In the genomic region with DNA sequence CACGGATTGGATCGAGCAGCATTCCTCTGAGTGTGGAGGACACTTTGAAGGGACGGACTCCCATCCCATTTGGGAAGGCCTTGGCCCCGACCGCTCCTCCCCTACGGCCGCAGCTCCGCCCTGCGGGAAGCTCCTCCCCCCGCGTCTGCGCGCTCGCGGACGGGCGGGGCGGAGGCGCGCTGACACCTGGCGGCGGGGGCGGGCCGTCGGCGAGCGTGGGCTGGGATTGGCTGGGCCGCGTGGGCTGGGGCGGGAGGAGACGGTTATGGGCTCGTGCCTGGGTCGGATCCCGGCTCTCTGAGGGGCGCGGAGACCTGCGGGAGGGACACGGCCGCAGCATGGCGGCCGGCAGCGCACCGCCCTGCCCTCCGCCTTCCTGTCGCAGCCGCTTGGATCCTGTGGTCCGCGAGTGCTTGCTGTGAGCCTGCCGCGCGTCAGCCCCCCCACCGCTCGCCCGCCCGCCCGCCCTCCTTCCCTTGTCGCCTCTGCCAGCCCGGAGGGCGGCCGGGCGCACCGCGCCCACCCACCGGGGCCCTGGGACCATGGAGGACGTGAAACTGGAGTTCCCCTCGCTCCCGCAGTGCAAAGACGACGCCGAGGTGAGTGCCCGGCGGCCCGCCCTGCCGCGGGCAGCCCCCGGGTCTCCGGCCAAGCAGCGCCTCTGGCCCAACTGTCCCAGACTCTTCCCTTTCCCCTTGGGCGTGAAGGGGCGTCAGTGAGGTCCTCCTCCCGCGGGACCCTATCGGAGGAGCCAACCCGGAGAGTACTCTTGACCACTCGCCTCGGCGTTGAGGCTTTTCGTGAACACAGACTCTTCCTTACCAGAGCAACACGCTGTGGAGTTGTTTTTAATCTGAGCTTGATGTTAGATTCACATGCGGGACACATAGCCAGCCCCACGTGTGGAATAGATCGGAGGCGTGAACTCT, we compare ENCODE assay signal across 8 mouse cellular contexts. TPM values are rescaled to one million over a fixed set of nuclear protein-coding genes. Genes with fewer than 3 reads are reported as not detected.
DNase-seq lines count a peak whose midpoint lies in the region; ATAC-seq and TF ChIP-seq lines count a peak whose summit lies in the region.

A gene (plus strand): TSS at position 163 of the 929 bp plus-strand sequence.

- H3K36me3 ChIP-seq in MEL (ENCODE audit: control insufficient read depth in 1 of 2, insufficient read depth in 2 of 2, low read length in 2 of 2): peaks cover 20 to 23% of the 10 kb centered on the region in 2 experiments
- peaks cover 15% of the 10 kb centered on the region for H3K36me3 ChIP-seq in lung, embryonic 16.5 days (ENCODE audit: control insufficient read depth, insufficient read depth, low read length)

- H3K79me2 ChIP-seq in MEL (ENCODE audit: control insufficient read depth, insufficient read depth, low read length, poor library complexity): peaks cover 19% of the 10 kb centered on the region

- no peak for TF ChIP-seq CTCF in MEL (IDR thresholded peaks at IDR 0.05 in 2 of 3, conservative IDR thresholded peaks at IDR 0.05 in 1 of 3; ENCODE audit: control insufficient read depth in 1 of 3, insufficient read depth in 1 of 3, low read depth in 2 of 3, low read length in 3 of 3, poor library complexity in 1 of 3, severe bottlenecking in 1 of 3)
- no peak for TF ChIP-seq CTCF in cerebellum, adult 2 months (IDR thresholded peaks at IDR 0.05; ENCODE audit: borderline replicate concordance, insufficient read depth, low read depth, low read length)

- TF ChIP-seq EP300 in MEL (IDR thresholded peaks at IDR 0.05; ENCODE audit: low read depth in 1 of 2, low read length in 2 of 2): no peak

- H3K4me2 ChIP-seq in lung, embryonic 16.5 days (ENCODE audit: low read depth, low read length): peak within 1 kb of the TSS; percentile 63

- ATAC-seq in hematopoietic stem cell, adult 5-6 weeks (replicated peaks in 1 of 2; ENCODE audit: insufficient read depth in 1 of 2, low FRiP score in 2 of 2, low TSS enrichment in 1 of 2, low read depth in 1 of 2, poor library complexity in 2 of 2, severe bottlenecking in 2 of 2): peak; percentile 98
- ATAC-seq in lung, embryonic 16.5 days (ENCODE audit: low read depth): peak; percentile 99

- 1% methylated on average over 77 of the region's 93 CpGs for WGBS in cerebellum, adult 2 months
- under 1% methylated on average over 58 of the region's 93 CpGs for WGBS in lung, embryonic 16.5 days

- peak; percentile 51 to 64; a peak in 3 of 4 replicates for TF ChIP-seq POLR2A in MEL (IDR thresholded peaks at IDR 0.05; ENCODE audit: control insufficient read depth in 1 of 2, insufficient read depth in 1 of 2, low read depth in 1 of 2, low read length in 2 of 2, poor library complexity in 1 of 2)
- peak; percentile 46; the same call in 1 of the 2 replicates for TF ChIP-seq POLR2A in cerebellum, adult 2 months (IDR thresholded peaks at IDR 0.05; ENCODE audit: borderline replicate concordance, insufficient read depth, low read length)

- no peaks in the 10 kb centered on the region for H3K9me3 ChIP-seq in MEL (replicated peaks; ENCODE audit: insufficient read depth, low read length)
- no peaks in the 10 kb centered on the region for H3K9me3 ChIP-seq in lung, embryonic 16.5 days (ENCODE audit: control insufficient read depth, low read length)

- peaks cover 3 to 6% of the 10 kb centered on the region in 2 experiments; a peak in 3 of 4 replicates for H3K4me1 ChIP-seq in MEL (ENCODE audit: control insufficient read depth in 1 of 2, insufficient read depth in 2 of 2, low read length in 2 of 2)
- H3K4me1 ChIP-seq in cerebellum, adult 2 months (ENCODE audit: control insufficient read depth, insufficient read depth, low read length): peaks cover 5% of the 10 kb centered on the region
- no peaks in the 10 kb centered on the region; the same call in 1 of the 2 replicates for H3K4me1 ChIP-seq in lung, embryonic 16.5 days (replicated peaks; ENCODE audit: control insufficient read depth, insufficient read depth, low read length)

- no peak for TF ChIP-seq RAD21 in MEL (IDR thresholded peaks at IDR 0.05; ENCODE audit: low read depth, low read length)

- DNase-seq in MEL (ENCODE audit: low read depth, low spot score): peak; percentile 91
- DNase-seq in cerebellum, adult 2 months: peak; percentile 96
- DNase-seq in forelimb bud, embryonic 11.5 days (ENCODE audit: low read depth, low spot score): peak; percentile 89
- peak; percentile 55 for DNase-seq in layer of hippocampus, adult 9-10 months (ENCODE audit: low spot score)
- DNase-seq in ovary, postnatal 10 days (ENCODE audit: low spot score): peak; percentile 90
- peak; percentile 92 to 96 for DNase-seq in thymus, postnatal 10 days (ENCODE audit: low spot score in 2 of 2)

- peak within 1 kb of the TSS; percentile 74 to 85 for H3K4me3 ChIP-seq in MEL (ENCODE audit: control insufficient read depth in 1 of 2, insufficient read depth in 1 of 2, low read depth in 2 of 2, low read length in 2 of 2)
- peak within 1 kb of the TSS; percentile 96 for H3K4me3 ChIP-seq in cerebellum, adult 2 months (replicated peaks; ENCODE audit: insufficient read depth, low read depth, low read length)
- peak within 1 kb of the TSS; percentile 91 for H3K4me3 ChIP-seq in lung, embryonic 16.5 days (ENCODE audit: low read length)

- H3K27me3 ChIP-seq in MEL (ENCODE audit: control insufficient read depth in 1 of 2, insufficient read depth in 2 of 2, low read length in 2 of 2): no peaks in the 10 kb centered on the region
- no peaks in the 10 kb centered on the region for H3K27me3 ChIP-seq in cerebellum, adult 2 months (ENCODE audit: control insufficient read depth, insufficient read depth, low read length)
- no peaks in the 10 kb centered on the region for H3K27me3 ChIP-seq in lung, embryonic 16.5 days (ENCODE audit: control insufficient read depth, insufficient read depth, low read depth, low read length)

- H3K9ac ChIP-seq in MEL (ENCODE audit: control insufficient read depth, low read depth, low read length, poor library complexity, severe bottlenecking): peak within 1 kb of the TSS; percentile 75
- peak within 1 kb of the TSS; percentile 88 for H3K9ac ChIP-seq in lung, embryonic 16.5 days (ENCODE audit: low read length)

- H3K27ac ChIP-seq in MEL (ENCODE audit: control insufficient read depth, low read depth, low read length): peak within 1 kb of the TSS; percentile 11; the same call in 1 of the 2 replicates
- no peak within 1 kb of the TSS for H3K27ac ChIP-seq in cerebellum, adult 2 months (ENCODE audit: insufficient read depth, low read length)
- peak within 1 kb of the TSS; percentile 75 for H3K27ac ChIP-seq in lung, embryonic 16.5 days (ENCODE audit: low read length)

TF ChIP-seq in MEL, 35 proteins besides CTCF, POLR2A, EP300 and RAD21:
- TF ChIP-seq MXI1 (IDR thresholded peaks at IDR 0.05; ENCODE audit: low read depth, low read length) (peak; percentile 89), ZKSCAN1 (IDR thresholded peaks at IDR 0.05; ENCODE audit: low read depth, low read length) (no peak), SIN3A (IDR thresholded peaks at IDR 0.05; ENCODE audit: low read length) (peak; percentile 59), ZMIZ1 (IDR thresholded peaks at IDR 0.05; ENCODE audit: low read depth, low read length) (0 out of 2 replicates have a peak, but pooled peaks have one; percentile 43), BHLHE40 (IDR thresholded peaks at IDR 0.05; ENCODE audit: borderline replicate concordance, low read depth, low read length) (peak; percentile 28; the same call in 1 of the 2 replicates), MYC (IDR thresholded peaks at IDR 0.05; ENCODE audit: low read depth, low read length) (peak; percentile 40; the same call in 1 of the 2 replicates), MAX (IDR thresholded peaks at IDR 0.05; ENCODE audit: low read length) (peak; percentile 65), UBTF (IDR thresholded peaks at IDR 0.05; ENCODE audit: borderline replicate concordance, insufficient read depth, low read depth, low read length) (no peak), POLR2AphosphoS2 (IDR thresholded peaks at IDR 0.05; ENCODE audit: low read length) (peak; percentile 64; the same call in 1 of the 2 replicates), TBP (IDR thresholded peaks at IDR 0.05; ENCODE audit: low read depth, low read length) (no peak), MAZ (IDR thresholded peaks at IDR 0.05; ENCODE audit: low read depth, low read length) (peak; percentile 31; the same call in 1 of the 2 replicates), NELFE (IDR thresholded peaks at IDR 0.05; ENCODE audit: low read depth, low read length) (peak; percentile 54), NRF1 (IDR thresholded peaks at IDR 0.05; ENCODE audit: insufficient read depth, low read depth, low read length, poor library complexity, severe bottlenecking) (peak; percentile 73)

RNA-seq across cellular contexts. Expression of the gene that starts here (rescaled TPM):
- 18.0 and 19.9 TPM in 2 replicates for total RNA-seq in MEL (2012; rRNA removed)
- polyA plus RNA-seq in MEL (2012; ENCODE audit: insufficient read depth in 1 of 2, insufficient read length in 2 of 2, low read depth in 1 of 2, low replicate concordance in 2 of 2, missing spikeins in 1 of 2): 10 to 100 TPM in 1 of 2 experiments, not detected in 1; 27.2 TPM
- 14.7 and 17.2 TPM in 2 replicates for polyA plus RNA-seq in cerebellum, adult 2 months (2012; rRNA removed)
- 21.1 and 30.4 TPM in 2 replicates for total RNA-seq in hematopoietic stem cell, adult 5-6 weeks (2017)
- 57.5 and 61.9 TPM in 2 replicates for polyA plus RNA-seq in lung, embryonic 16.5 days (2015; fragmentation: Nextera tagmentation; extraction: Ambion mirVana)
